In the genomic region with DNA sequence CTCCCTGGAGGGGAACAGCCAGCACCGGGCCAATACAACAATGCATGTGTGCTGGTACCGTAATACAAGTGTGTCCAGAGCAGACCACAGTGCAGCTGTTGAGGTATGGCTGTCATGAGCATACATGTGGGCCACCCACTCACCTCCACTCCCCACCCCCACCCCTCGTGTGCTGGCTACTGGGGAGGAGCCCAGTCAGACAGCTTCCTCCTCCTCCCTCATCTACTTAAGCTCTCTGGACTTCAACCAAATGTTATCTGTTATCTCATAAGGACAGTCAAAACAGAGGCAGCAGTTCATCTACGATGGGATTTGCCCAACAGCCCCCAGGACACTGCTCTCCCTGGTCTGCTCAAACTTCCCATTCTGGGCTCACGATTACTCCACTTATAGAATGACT, we compare ENCODE assay signal across 1 mouse cellular context.
TF ChIP-seq lines count a peak whose summit lies in the region.

No protein-coding gene starts in this region.

TF ChIP-seq in MEL, 35 proteins besides CTCF, POLR2A, EP300 and RAD21 (continued from another document):
- peak; percentile 60; the same call in 1 of the 2 replicates for TF ChIP-seq BHLHE40 (IDR thresholded peaks at IDR 0.05; ENCODE audit: borderline replicate concordance, low read depth, low read length)
- peak; percentile 91 for TF ChIP-seq TCF12 (IDR thresholded peaks at IDR 0.05; ENCODE audit: low read depth, low read length)
- no peak for TF ChIP-seq JUND (IDR thresholded peaks at IDR 0.05; ENCODE audit: low read depth, low read length)
- TF ChIP-seq MXI1 (IDR thresholded peaks at IDR 0.05; ENCODE audit: low read depth, low read length), result peak; percentile 60
- TF ChIP-seq ETS1 (IDR thresholded peaks at IDR 0.05; ENCODE audit: low read depth, low read length), result peak; percentile 79
- TF ChIP-seq MYB (IDR thresholded peaks at IDR 0.05; ENCODE audit: low read depth, low read length), result peak; percentile 61
- no peak for TF ChIP-seq NRF1 (IDR thresholded peaks at IDR 0.05; ENCODE audit: insufficient read depth, low read depth, low read length, poor library complexity, severe bottlenecking)
- no peak for TF ChIP-seq CHD1 (IDR thresholded peaks at IDR 0.05; ENCODE audit: low read depth, low read length)
- TF ChIP-seq CHD2 (IDR thresholded peaks at IDR 0.05; ENCODE audit: low read length), result no peak; the same call in 1 of the 2 replicates
- peak; percentile 93 for TF ChIP-seq GATA1 (IDR thresholded peaks at IDR 0.05; ENCODE audit: low read depth, low read length)
- TF ChIP-seq MYC (IDR thresholded peaks at IDR 0.05; ENCODE audit: low read depth, low read length), result peak; percentile 88
- peak; percentile 94 for TF ChIP-seq MAZ (IDR thresholded peaks at IDR 0.05; ENCODE audit: low read depth, low read length)
- TF ChIP-seq ZMIZ1 (IDR thresholded peaks at IDR 0.05; ENCODE audit: low read depth, low read length), result no peak
- peak; percentile 95 for TF ChIP-seq TBP (IDR thresholded peaks at IDR 0.05; ENCODE audit: low read depth, low read length)
- peak; percentile 60; the same call in 1 of the 2 replicates for TF ChIP-seq GABPA (IDR thresholded peaks at IDR 0.05; ENCODE audit: low read depth, low read length)
- no peak for TF ChIP-seq MEF2A (IDR thresholded peaks at IDR 0.05; ENCODE audit: extremely low read depth, insufficient replicate concordance, low read depth, low read length, poor library complexity, severe bottlenecking)
- peak; percentile 50; the same call in 1 of the 2 replicates for TF ChIP-seq MAFK (IDR thresholded peaks at IDR 0.05; ENCODE audit: borderline replicate concordance, low read depth, low read length)
- no peak; the same call in 1 of the 2 replicates for TF ChIP-seq KAT2A (conservative IDR thresholded peaks at IDR 0.05; ENCODE audit: low read depth, low read length)
- peak; percentile 67; the same call in 1 of the 2 replicates for TF ChIP-seq MAX (IDR thresholded peaks at IDR 0.05; ENCODE audit: low read length)
- TF ChIP-seq HCFC1 (IDR thresholded peaks at IDR 0.05; ENCODE audit: low read depth, low read length), result peak; percentile 63; the same call in 1 of the 2 replicates
- 0 out of 2 replicates have a peak, but pooled peaks have one; percentile 88 for TF ChIP-seq UBTF (IDR thresholded peaks at IDR 0.05; ENCODE audit: borderline replicate concordance, insufficient read depth, low read depth, low read length)
- TF ChIP-seq USF1 (IDR thresholded peaks at IDR 0.05; ENCODE audit: low read depth, low read length), result peak; percentile 44; the same call in 1 of the 2 replicates
- peak; percentile 83 for TF ChIP-seq SIN3A (IDR thresholded peaks at IDR 0.05; ENCODE audit: low read length)
